Mouse (Mus musculus) stomach, embryonic 14.5 days (tissue): ENCODE results near the gene Aff1. TPM values are rescaled to one million over a fixed set of nuclear protein-coding genes. Genes with fewer than 3 reads are reported as not detected.

Experiments used
- ATAC-seq: fragments of 200-750 bp; cut with Nextera tagmentation; 2 replicates; pipeline ENCODE4 v1.8.0; 2017; ENCODE audit warnings: low read depth, moderate TSS enrichment; ENCODE audit not compliant: insufficient number of reproducible peaks, insufficient read depth, low FRiP score
- H3K27ac ChIP-seq: fragments of 300-500 bp; sonication (generic); 2 replicates; pipeline ENCODE4 v1.5.1; 2014; ENCODE audit warnings: mild to moderate bottlenecking, low read length, moderate library complexity, mixed read lengths
- H3K27me3 ChIP-seq: fragments of 300-500 bp; sonication (generic); 2 replicates; pipeline ENCODE4 v1.6.1; 2014; ENCODE audit warnings: low read length, control low read depth, mixed read lengths; ENCODE audit not compliant: control insufficient read depth, insufficient read depth
- H3K36me3 ChIP-seq: fragments of 300-500 bp; sonication (generic); 2 replicates; pipeline ENCODE4 v1.6.1; 2014; ENCODE audit warnings: mild to moderate bottlenecking, control low read depth, low read length, moderate library complexity, mixed read lengths; ENCODE audit not compliant: control insufficient read depth, insufficient read depth
- H3K4me1 ChIP-seq: fragments of 300-500 bp; sonication (generic); 2 replicates; pipeline ENCODE4 v1.6.1; 2014; ENCODE audit warnings: low read length, control low read depth, mixed read lengths; ENCODE audit not compliant: control insufficient read depth, insufficient read depth
- H3K4me2 ChIP-seq: fragments of 300-500 bp; sonication (generic); replicated peaks from 2 replicates; pipeline ENCODE4 v1.6.1; 2014; ENCODE audit warnings: low read depth, low read length, control low read depth
- H3K4me3 ChIP-seq: fragments of 300-500 bp; sonication (generic); 2 replicates; pipeline ENCODE4 v1.5.1; 2014; ENCODE audit warnings: low read depth, low read length, control low read depth
- H3K9ac ChIP-seq: fragments of 300-500 bp; sonication (generic); replicated peaks from 2 replicates; pipeline ENCODE4 v1.6.1; 2014; ENCODE audit warnings: low read depth, mild to moderate bottlenecking, control low read depth, low read length, moderate library complexity, mixed read lengths
- H3K9me3 ChIP-seq: fragments of 300-500 bp; sonication (generic); 2 replicates; pipeline ENCODE4 v1.6.1; 2016; ENCODE audit warnings: low read depth, low read length, control low read depth; ENCODE audit not compliant: control insufficient read depth
- WGBS: fragments of 180-500 bp; shearing (Covaris S2); extraction: QIAGEN DNeasy Blood & Tissue Kit; methylation state at CpG from one replicate; pipeline ENCODE4 v1.1.7; 2014; 5-methylcytosine and 5-hydroxymethylcytosine counted together
- polyA plus RNA-seq: library from polyadenylated mRNA; unstranded; fragments of >200 nt; fragmentation: Nextera tagmentation; extraction: Ambion mirVana; gene quantifications from 2 replicates; pipeline ENCODE4 v1.2.1, GENCODE M21; 2014

Aff1 gene
- polyA plus RNA-seq, 1 experiment from 2014 or later: 5.9 TPM

GRCm38 (mm10) chr5:103741992-103742391 is 49.8 kb downstream of the Aff1 start:
- Histone ChIP-seq H3K36me3 (no peaks in the 10 kb centered on the region), H3K4me3 (no peak overlapping the region), H3K4me1 (0 out of 2 replicates have a peak, but pooled peaks cover 4% of the 10 kb centered on the region), H3K9me3 (no peaks in the 10 kb centered on the region), H3K9ac (no peak overlapping the region), H3K4me2 (no peak overlapping the region), H3K27ac (no peak overlapping the region), H3K27me3 (no peaks in the 10 kb centered on the region)
- WGBS: 86% methylated on average over 2 of the region's 2 CpGs
- peak; percentile 78; the same call in 1 of the 2 replicates for ATAC-seq

GRCm38 (mm10) chr5:103744531-103744930 is 52.4 kb downstream of the Aff1 start:
- no peak overlapping the region for H3K9ac ChIP-seq
- WGBS: 50% methylated on average over 6 of the region's 6 CpGs
- 0 out of 2 replicates have a peak, but pooled peaks cover 4% of the 10 kb centered on the region for H3K4me1 ChIP-seq
- H3K27me3 ChIP-seq: no peaks in the 10 kb centered on the region
- no peaks in the 10 kb centered on the region for H3K36me3 ChIP-seq
- H3K9me3 ChIP-seq: no peaks in the 10 kb centered on the region
- no peak overlapping the region for H3K4me2 ChIP-seq
- H3K4me3 ChIP-seq: no peak overlapping the region
- no peak for ATAC-seq
- no peak overlapping the region for H3K27ac ChIP-seq

- Histone ChIP-seq H3K36me3 (no peaks in the 10 kb centered on the region), H3K9me3 (no peaks in the 10 kb centered on the region), H3K4me1 (0 out of 2 replicates have a peak, but pooled peaks cover 4% of the 10 kb centered on the region), H3K4me3 (no peak overlapping the region), H3K4me2 (no peak overlapping the region), H3K9ac (no peak overlapping the region), H3K27me3 (no peaks in the 10 kb centered on the region), H3K27ac (no peak overlapping the region)
- ATAC-seq: no peak
- WGBS: 80% methylated on average over 1 of the region's 1 CpGs
Measured at GRCm38 (mm10) chr5:103745635-103746034, 53.5 kb downstream of the Aff1 start.

GRCm38 (mm10) chr5:103746561-103747085 is 54.4 kb downstream of the Aff1 start:
- H3K4me3 ChIP-seq: no peak overlapping the region
- H3K27ac ChIP-seq: no peak overlapping the region
- H3K4me1 ChIP-seq: 0 out of 2 replicates have a peak, but pooled peaks cover 4% of the 10 kb centered on the region
- no peak for ATAC-seq
- WGBS: 92% methylated on average over 3 of the region's 3 CpGs
- no peaks in the 10 kb centered on the region for H3K27me3 ChIP-seq
- H3K4me2 ChIP-seq: no peak overlapping the region
- no peaks in the 10 kb centered on the region for H3K36me3 ChIP-seq
- H3K9me3 ChIP-seq: no peaks in the 10 kb centered on the region
- no peak overlapping the region for H3K9ac ChIP-seq

- no peak overlapping the region for H3K27ac ChIP-seq
- H3K9me3 ChIP-seq: no peaks in the 10 kb centered on the region
- no peaks in the 10 kb centered on the region for H3K27me3 ChIP-seq
- no peaks in the 10 kb centered on the region for H3K36me3 ChIP-seq
- no peak for ATAC-seq
- H3K4me1 ChIP-seq: 0 out of 2 replicates have a peak, but pooled peaks cover 4% of the 10 kb centered on the region
- H3K4me3 ChIP-seq: no peak overlapping the region
- no peak overlapping the region for H3K9ac ChIP-seq
- 69% methylated on average over 2 of the region's 2 CpGs for WGBS
- no peak overlapping the region for H3K4me2 ChIP-seq
Measured at GRCm38 (mm10) chr5:103747098-103747497, 54.9 kb downstream of the Aff1 start.

- ATAC-seq: no peak
- H3K4me3 ChIP-seq: no peak overlapping the region
- H3K9ac ChIP-seq: no peak overlapping the region
- H3K27me3 ChIP-seq: no peaks in the 10 kb centered on the region
- H3K4me1 ChIP-seq: 0 out of 2 replicates have a peak, but pooled peaks cover 4% of the 10 kb centered on the region
- no peak overlapping the region for H3K27ac ChIP-seq
- no peak overlapping the region for H3K4me2 ChIP-seq
- no peaks in the 10 kb centered on the region for H3K9me3 ChIP-seq
- no peaks in the 10 kb centered on the region for H3K36me3 ChIP-seq
Measured at GRCm38 (mm10) chr5:103748343-103748742, 56.2 kb downstream of the Aff1 start.

GRCm38 (mm10) chr5:103749465-103750285 is 57.5 kb downstream of the Aff1 start:
- Histone ChIP-seq H3K36me3 (no peaks in the 10 kb centered on the region), H3K4me1 (0 out of 2 replicates have a peak, but pooled peaks cover 1% of the 10 kb centered on the region), H3K4me2 (no peak overlapping the region), H3K9ac (no peak overlapping the region), H3K9me3 (no peaks in the 10 kb centered on the region), H3K4me3 (no peak overlapping the region), H3K27me3 (no peaks in the 10 kb centered on the region), H3K27ac (no peak overlapping the region)
- 71% methylated on average over 7 of the region's 7 CpGs for WGBS
- ATAC-seq: no peak

GRCm38 (mm10) chr5:103752665-103753510 is 60.7 kb downstream of the Aff1 start:
- Histone ChIP-seq H3K36me3 (no peaks in the 10 kb centered on the region), H3K9ac (peak overlapping the region; percentile 57; the same call in 1 of the 2 replicates), H3K4me3 (peak overlapping the region; percentile 67), H3K9me3 (no peaks in the 10 kb centered on the region), H3K4me1 (no peaks in the 10 kb centered on the region), H3K4me2 (peak overlapping the region; percentile 69), H3K27me3 (no peaks in the 10 kb centered on the region), H3K27ac (peak overlapping the region; percentile 92)
- ATAC-seq: no peak
- 4% methylated on average over 23 of the region's 23 CpGs for WGBS
